Mouse (Mus musculus): ENCODE results near the gene Trim65.
"Not testable (repeated sequence)": the region's sequence is repeated elsewhere in the genome, so short reads cannot be mapped to it uniquely, and the experiment has no call there.

Gene Trim65

DNA sequence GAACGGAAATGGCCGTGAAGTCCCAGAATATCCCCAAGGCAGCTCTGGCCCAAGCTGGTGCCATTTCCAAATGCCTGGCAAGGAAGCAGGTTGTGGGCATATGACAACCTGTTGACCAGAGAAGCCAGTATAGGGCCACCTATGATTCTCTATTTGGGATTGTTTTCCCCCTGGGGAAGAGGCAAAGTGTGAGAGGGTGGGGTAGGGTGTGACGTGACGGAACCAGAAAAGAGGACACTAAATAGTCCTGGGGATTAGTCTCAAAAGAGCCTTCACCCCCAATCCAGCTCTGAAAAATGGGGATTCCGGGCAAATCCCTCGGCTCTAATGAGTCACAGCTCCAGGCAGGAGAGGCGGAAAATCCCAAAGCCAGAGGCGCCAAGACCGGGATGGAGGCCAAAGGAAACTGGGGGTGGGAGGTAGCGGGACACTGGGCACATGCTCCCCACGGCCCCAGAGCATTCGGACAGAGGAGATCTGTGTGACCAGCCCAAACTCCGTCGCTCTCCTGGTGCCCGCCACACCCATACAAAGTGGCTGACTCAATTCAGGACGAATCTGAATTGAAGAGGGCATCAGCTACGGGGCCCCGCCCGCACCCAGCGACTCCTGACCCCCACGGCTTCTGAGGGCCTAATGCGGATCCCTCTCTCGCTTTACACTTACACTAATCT is 22.3 kb downstream of the Trim65 start:
- peak; percentile 74 to 85 for DNase-seq

DNA sequence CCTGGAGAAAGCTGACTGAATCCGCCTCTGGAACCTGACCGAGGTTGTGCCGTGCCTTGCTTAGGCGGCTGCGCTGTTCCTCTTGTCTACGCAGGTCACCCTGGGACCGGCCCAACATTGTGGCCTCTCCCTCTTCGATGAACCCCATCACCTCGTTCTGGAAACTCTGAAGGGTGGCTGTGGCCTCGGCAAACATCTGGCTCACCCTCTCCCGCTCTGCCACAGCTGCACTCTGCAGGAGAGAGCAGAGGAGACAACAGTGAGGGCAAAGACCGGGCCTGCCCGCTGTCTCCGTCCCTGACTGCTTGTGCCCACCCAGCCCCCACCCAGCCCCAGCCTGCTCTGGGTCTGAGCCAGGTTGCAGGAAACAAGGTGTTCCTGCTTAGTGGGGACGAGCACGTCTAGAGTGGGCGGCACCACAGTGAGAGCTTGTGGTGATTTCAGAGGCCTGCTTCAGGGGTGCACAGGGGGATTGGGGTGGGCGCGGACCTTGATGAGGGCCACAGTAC is 23.1 kb downstream of the Trim65 start:
- peak in 1 of 2 experiments; percentile 84 for DNase-seq

DNA sequence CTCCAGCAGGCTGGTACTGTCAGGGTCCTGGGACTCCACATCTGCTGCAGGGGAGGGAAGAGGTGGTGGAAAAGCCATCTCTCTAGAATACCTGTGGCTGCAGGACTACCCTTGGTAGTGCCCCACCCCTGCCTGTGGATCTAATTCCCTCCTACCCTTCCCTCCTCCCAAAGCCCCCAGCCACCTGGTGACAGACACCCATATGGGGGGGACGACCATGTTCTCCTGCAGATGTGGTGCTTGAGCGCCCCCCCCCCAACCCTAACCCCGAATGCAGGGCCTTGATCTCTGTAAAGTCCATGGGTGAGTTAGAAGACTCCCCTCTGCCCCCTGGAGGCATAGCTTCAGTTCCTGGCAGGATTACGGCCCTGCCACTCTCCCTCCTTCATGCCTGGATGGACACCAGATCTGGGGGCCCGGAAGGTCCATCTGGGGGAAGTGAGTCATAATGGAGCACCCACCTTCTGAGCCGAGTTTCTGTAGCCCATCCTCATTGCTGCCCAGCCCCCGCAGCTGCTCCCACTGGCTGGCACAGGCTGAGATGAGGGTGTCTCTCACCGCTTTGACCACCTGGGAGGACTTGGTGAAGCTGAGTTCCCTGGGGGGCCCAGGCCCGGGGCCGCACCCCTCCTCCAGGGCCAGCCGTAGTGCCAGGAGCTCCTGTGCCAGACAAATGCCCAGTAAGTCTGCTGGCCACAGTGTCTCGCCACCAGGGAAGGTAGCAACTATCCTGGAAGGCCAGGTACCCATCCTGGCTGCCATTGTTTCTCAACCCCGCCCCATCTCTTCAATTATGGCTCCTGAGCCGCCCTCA is 23.8 kb downstream of the Trim65 start:
- peak; percentile 54 to 66 for DNase-seq

DNA sequence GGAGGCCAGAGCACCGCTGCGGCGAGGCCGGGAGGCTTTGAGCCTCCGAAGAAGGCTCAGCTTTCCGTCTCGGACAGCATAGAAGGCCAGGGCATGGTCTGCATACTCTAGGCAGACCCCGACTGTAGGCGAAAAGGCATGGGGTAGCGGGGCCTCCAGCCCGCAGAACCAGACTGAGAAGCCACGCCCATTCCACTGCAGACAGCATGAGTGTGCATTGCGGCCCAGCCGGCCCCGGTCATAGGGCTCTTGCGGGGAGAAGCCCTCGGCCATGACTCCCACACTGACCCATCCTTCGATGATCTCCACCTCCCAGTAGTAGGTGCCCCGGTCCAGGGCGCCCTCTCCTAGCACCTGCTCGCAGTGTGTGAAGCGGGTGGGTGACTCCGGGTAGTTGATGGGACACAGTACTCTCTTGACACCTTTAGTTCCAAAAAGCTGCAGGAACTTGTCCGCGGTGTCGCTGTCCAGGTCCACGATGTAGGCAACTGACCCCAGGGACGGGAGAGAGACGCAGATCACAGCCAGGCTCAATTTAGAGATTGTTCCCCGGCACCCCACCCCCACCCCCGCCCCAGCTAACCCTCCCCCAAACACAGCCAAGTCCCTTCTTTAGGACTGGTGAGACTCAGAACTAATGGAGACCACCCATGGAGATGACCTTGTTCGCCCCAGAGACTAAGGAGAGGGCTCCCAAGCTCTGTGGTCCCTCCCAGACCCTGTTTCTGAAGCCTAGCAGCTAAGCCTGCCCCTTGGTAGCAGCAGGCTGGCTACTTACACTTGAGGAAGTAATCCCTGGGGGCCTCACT is 24.6 kb downstream of the Trim65 start:
- DNase-seq, result peak in 1 of 2 experiments; percentile 51

DNA sequence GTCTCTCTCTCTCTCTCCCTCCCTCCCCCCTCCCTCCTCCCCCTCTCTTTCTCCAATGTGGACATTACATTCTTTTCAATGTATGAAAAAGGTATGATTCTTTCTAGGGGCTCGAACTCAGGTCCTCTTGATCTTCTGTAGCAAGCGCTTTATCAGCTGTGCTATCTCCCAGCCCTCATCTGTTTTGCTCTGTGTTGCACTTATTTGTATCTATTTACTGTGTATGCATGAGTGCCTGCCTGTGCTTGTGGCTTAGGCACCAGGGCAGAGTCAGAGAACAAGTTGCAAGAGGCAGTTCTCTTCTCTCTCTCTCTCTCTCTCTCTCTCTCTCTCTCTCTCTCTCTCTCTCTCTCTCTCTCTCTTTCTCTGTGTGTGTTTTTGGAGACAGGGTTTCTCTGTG is 25.9 kb downstream of the Trim65 start:
- DNase-seq, result peak in 1 of 2 experiments; percentile 36

DNA sequence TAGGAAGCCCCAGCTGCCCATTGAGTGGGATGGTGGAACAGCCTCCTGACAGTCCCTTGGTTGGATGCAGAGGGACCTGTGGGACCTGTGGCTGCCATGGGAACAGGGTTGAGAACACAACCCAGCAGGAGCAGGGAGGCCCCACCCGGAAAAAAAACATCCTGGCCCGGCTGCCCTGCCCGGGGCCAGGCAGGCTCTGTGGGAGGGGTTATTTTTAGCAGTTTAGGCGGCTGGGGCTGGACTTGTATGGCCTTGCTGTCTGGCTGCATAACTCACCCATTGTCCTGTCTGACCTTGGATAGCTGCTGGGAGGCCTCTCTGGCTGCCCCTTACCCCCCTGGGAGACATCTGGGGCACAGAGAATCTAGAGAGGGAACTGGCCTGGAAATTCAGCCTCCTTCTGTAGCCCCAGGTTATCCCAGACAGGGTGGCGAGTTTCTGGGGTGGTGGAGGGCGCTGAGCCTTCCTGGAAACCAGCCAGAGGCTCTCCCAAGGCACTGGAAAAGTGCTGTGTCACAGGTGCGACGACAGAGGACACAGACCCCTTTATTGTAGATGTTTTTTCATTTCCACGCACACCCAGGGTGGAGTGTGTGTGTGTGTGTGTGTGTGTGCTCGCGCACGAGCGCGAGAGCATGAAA is 26.8 kb downstream of the Trim65 start:
- peak; percentile 80 to 95 for DNase-seq

DNA sequence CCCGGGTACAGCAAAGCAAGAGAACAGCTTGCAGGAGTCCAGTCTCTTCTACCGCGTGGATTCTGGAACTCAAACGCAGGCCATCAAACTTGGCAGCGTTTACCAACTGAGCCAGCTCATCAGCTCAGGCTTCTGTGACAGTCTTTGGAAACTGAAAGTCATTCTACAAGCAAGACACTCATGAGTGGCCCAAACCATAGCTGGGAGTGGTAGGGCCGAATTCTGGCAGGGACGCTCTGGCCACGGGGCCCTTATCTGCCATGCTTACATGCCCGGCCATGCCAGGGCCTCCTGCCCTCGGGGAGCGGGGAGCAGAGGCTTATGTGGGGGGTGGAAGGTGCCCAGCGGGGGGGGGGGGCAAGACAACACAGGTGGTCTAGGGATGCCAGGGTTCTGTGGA is 27.4 kb downstream of the Trim65 start:
- no peak for DNase-seq

DNA sequence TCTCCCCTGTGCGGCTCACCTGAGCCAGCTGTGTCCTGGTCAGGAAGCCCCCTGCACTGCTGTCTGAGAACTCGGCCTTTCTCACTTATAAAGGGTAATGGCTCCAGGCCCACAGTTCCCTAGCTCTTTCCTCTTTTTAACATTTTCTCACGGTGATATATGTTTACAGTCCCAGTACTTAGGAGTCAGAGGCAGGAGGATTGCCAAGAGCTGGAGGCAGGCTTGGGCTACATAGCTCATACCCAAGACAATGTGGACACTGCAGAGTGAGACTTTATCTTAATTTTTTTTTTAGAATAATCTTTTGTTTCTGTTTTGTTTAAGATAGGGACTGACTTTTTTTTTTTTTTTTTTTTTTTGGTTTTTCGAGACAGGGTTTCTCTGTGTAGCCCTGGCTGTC is 28.5 kb downstream of the Trim65 start:
- no peak for DNase-seq

DNA sequence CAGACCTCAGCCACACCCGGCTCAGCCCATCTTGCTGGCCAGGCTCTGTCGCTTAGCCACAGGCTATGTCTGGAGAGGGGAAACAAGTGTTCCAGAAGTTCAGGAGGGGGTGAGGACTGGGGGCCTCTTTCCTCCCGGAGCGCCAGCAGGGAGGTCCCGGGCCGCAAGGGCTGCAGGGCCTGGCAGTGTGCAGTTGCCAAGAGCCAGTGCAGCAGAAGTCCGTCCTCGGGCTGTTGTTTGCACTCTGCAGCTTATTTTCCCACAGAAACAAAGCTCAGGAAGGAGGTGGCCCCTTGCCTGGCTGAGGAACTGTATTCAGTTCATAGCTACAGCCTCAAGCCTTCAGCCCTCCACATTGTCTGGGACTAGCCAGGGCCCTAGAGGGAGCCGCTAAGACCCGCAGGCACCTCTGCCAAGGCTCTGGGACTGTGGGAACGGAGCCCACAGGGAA is 29.0 kb downstream of the Trim65 start:
- peak; percentile 52 to 84 for DNase-seq

DNA sequence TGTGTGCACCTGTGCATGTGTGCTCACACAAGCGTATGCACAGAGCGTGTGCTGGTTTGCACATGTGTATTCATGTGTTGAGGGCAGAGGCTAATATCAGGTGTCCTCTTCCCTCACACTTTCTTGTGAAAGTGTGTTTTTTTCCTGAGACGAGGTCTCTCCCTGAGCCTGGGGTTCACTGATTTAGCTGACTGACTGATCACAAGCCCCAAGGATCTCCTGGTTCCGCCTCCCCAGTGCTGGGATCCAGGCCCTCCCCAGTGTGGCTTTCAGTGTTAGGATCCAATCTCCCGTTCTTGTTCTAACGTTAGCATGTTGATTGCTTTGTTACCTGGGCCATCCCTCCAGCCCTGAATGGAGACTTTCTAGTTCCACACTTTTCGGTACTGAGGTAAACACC is 30.1 kb downstream of the Trim65 start:
- DNase-seq, result no peak

DNA sequence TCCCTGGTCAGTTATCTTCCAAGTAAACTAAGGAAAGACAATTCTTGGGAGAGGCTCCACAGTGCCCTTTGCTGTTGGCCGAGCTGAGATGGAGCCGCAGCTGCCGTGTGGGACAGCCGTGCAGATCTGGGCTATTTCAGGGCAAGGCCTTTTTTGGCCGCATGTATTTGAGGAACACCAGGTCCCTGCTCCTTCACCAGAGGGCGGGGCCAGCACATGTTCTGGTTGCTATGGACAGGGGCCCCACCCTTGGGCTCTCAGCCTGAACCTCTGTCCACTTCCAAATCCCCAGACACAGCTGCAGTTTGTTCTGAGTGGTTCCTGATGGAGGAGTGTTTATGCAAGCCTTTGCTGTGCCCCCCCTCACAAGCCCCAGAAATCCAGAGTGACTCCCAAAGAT is 30.5 kb downstream of the Trim65 start:
- DNase-seq, result peak; percentile 70 to 92

DNA sequence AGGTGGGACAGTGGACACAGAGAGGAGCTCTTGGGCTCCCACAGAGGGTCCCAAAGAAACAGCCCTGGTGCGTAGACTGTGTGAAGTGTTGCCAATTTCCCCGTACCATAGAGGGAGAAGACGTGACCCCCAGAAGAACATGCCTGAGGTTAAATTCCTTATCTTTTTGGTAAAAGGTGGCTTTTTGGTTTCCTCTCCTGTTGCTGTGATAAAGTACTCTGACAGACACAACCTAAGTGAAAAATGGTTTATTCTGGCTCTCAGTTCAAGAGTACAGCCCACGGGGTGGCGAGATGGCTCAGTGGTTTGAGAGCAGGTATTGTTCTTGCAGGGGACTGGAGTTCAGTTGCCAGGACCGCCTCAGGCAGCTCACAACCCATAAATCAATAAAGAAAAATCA is 31.5 kb downstream of the Trim65 start:
- peak in 1 of 2 experiments; percentile 52 for DNase-seq

DNA sequence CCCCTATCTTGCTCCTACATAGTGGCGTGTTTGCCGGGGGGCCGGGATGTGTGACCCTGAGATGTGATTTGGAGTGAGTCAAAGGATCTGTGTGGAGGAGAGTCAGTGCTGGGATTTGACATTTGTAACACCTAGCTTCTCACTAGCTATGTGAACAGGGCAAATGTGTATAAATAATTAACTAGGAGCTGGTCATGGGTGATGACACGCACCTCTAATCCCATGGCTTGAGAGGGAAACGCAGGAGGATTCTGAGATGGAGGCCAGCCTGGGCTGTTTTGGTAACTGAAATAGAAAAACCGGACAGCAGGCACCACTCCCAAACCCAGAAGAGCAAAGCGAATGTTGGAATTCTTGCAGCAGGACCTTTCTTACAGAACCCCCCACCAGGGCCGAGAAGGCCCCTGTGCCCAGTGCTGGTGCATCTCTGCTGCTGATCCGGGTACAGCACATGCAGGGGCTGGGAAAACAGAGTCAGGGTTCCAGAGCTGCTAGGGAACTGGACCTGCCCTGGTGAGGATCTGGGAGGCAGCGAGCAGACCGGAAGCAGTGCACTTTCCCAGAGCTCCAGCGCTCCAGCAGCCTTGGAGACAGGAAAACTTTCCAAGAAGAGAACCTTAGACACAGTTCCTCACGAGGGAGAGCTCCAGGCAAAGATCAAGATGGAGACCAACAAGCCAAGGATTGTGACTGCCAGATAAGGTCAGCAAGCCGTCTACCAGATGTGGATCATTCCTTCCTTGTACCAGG is 32.0 kb downstream of the Trim65 start:
- peak; percentile 63 to 82 for DNase-seq

DNA sequence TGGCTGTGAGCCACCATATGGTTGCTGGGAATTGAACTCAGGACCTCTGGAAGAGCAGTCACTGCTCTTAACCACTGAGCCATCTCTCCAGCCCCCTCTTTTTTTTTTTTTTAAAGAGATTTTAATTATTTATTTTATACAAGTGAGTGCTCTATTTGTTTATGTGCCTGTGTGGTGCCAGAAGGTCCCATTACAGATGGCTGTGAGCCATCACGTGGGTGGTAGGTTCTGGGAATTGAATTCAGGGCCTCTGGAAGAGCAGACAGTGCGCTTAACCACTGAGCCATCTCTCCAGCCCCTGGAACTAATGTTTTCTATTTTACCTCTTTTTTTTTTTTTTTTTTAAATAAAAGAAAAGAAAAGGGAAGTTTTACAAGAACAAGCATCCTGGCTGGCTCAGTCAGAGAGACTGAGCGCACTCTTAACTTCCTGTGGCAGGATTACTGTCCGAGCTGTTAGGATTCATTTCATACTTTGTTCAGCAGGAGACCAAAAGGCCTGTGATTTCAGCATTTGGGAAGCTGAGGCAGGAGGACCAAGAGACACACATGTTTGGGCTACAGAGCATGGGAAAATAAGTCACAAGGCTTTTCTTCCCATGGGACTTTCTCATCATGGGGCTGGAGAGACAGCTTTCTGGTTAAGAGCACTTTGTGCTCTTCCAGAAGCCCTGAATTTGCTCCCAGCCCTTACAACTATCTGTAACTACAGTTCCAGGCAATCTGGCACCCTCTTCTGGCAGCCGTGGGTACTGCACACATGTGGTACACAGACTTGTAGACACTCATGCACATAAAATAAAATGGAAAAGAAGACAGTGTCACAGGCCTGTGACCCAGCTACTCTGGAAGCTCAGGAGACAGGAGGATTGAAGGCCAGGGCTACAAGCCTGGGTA is 34.5 kb downstream of the Trim65 start:
- DNase-seq, result peak; percentile 55 to 59

DNA sequence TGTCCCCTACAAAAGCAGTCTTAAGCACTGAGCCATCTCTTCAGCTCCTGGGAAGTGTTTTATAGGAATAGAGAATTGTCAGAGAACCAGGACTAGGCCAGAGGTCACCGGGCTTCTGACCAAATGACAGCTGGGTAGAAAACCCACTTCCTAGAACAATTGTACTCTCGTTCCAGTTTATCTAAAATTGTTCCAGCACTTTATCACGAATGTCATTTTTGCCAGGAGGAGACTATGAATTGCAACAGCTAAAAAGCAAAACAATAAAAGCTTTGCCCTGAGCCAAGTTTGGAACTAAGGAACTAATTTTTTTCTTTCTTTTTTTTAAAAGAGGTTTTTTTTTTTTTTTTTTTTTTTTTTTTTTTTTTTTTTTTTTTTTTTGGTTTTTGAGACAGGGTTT is 35.4 kb downstream of the Trim65 start:
- peak; percentile 81 to 83 for DNase-seq

DNA sequence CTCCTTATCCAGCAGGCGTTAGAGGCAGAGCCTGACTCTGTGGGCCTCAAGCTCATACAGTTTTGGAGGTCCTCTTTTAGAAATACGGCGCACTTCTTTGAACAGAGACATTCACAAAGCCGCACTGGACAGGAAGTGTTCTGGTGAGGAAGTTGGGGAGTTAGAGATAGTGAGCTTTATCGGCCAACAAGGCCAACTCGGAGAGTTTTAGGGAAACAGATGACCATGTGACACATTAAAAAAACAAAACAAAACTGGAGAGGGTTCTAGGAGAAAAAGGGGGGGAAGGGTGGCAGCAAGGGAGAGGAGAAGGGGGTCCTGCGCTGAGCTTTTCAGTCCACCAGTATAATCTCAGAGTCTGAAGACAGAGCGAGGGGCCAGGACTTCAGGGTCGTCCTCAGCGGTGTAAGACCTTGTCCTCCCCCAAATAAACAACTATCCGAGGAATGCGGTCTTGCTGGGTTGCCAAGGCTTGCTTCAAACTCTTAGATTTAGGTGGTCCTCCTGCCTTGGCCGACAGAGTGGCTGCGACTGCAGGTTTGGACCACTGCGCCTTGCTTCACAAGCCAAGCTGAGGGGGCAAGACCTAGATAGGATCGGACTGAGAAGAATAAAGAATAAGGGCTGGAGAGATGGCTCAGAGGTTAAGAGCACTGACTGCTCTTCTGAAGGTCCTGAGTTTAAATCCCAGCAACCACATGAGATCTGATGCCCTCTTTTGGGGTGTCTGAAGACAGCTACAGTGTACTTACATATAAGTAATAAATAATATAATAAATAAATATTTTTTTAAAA is 37.0 kb downstream of the Trim65 start:
- DNase-seq, result no peak

DNA sequence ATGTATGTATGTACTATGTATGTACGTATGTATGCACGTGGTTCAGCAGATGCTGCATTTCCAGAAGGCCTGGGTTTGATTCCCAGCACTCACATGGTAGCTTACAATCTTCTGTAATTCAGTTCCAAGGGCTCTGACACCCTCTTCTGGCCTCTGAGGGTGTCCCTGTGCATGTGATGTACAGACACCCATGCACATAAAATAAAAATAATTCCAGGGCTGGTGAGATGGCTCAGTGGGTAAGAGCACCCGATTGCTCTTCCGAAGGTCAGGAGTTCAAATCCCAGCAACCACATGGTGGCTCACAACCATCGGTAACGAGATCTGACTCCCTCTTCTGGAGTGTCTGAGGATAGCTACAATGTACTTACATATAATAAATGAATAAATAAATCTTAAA is 38.0 kb downstream of the Trim65 start:
- DNase-seq, result not testable (repeated sequence)

DNA sequence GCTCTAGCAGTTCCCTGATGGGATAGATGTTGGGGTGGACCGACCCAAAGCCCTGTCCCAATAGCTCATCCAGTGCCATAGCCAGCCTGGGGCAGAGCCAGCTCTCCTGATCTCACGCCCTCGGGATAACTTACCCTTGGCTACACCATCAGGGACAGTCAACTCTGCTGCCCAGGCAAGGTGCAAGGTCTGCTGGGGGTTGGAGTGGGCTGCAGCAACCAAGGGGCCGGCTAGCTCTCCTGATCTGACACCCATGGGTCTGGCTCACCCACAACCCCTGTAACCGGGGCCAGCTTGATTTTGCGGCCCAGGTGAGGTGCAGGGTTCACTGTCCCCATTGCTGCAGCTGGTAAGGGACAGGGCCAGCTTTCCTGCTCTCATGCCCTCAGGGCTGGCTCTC is 39.3 kb downstream of the Trim65 start:
- DNase-seq, result no peak

DNA sequence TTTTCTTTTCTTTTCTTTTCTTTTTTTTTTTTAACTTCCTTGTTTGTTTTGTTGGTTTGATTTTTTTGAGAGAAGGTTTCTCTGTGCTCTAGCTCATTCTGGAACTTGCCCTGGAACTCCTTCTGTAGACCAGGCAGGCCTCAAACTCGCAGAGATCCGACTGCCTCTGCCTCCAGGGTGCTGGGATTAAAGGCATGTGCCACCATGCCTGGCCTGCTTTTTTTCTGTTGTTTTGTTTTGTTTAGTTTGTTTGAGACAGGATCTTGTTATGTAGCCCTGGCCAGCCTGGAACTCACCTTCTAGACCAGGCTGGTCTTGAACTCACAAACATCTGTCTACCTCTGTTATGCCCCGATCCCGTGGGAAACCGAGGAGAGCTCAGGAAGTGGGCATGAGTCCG is 41.4 kb downstream of the Trim65 start:
- no peak for DNase-seq

Data from kidney, postnatal 25 days (tissue).